Mouse (Mus musculus) testis, adult 2 months (tissue): ENCODE data around the gene Rcan2.

Experiments used
- CTCF ChIP-seq: fragments of 200-500 bp; IDR thresholded peaks from 2 replicates; pipeline ENCODE4 v1.5.1; 2012; ENCODE audit warnings: low read depth, mild to moderate bottlenecking, inconsistent platforms, low read length, moderate library complexity; ENCODE audit not compliant: control insufficient read depth, insufficient read depth, insufficient replicate concordance
- POLR2A ChIP-seq: fragments of 200-500 bp; IDR thresholded peaks from 2 replicates; pipeline ENCODE4 v1.6.1; 2012; ENCODE audit warnings: low read depth, mild to moderate bottlenecking, inconsistent platforms, low read length, moderate library complexity; ENCODE audit not compliant: control insufficient read depth

DNA sequence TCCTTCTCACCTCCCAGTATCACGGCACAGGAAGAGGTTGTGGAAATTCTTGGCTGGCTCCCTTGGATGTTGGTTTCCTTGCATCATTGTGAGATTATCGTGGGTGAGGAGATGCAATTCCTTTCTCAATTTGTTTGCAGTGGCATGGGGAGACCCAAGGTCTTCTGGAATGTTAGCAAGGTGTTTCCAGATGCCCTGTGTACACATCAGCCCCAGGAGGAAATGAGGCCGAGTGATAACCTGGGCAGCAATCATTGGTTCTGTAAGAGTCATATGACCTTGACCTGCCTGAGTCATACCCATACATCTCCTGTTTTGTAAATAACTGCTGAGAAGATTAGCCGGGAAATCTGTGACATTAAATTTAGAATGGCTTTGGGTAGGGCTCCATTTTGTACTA is 10.3 kb downstream of the Rcan2 start:
- TF ChIP-seq POLR2A (no peak), CTCF (no peak)
